Mouse (Mus musculus) adrenal gland, adult 18-20 months (tissue): ENCODE measurements at regions not wholly inside any gene's neighbourhood (a gene's known extent, or its start where the extent isn't known, plus 50 kb on each side); places are given as distances from the start of the nearest gene placed in this dataset.

Source experiments
- DNase-seq, 2 experiments: peaks; one replicate each; pipeline ENCODE4 v3.0.0; 2021 to 2022; ENCODE audit warnings: low spot score in 2 of 2

- DNase-seq, result no peak
Observed at GRCm38 (mm10) chr13:70446940-70447339, 190.5 kb downstream of the Ice1 start.

- DNase-seq, result no peak
Observed at GRCm38 (mm10) chr13:70454592-70455390, 182.6 kb downstream of the Ice1 start.

GRCm38 (mm10) chr13:70458406-70458805 lies 179.0 kb downstream of the Ice1 start:
- DNase-seq, result no peak

GRCm38 (mm10) chr13:70464996-70465395 lies 172.4 kb downstream of the Ice1 start:
- no peak for DNase-seq

GRCm38 (mm10) chr13:70474746-70475145 lies 162.7 kb downstream of the Ice1 start:
- no peak for DNase-seq

GRCm38 (mm10) chr13:70475366-70475765 lies 162.1 kb downstream of the Ice1 start:
- DNase-seq, result no peak

- DNase-seq, result no peak
Observed at GRCm38 (mm10) chr13:70499302-70499701, 138.1 kb downstream of the Ice1 start.
